Comparison of ENCODE assay signal across 10 mouse cellular contexts in genomic region chr1:134243505-134243904, GRCm38 (mm10). TPM values are rescaled to one million over a fixed set of nuclear protein-coding genes. Genes with fewer than 3 reads are reported as not detected.
DNase-seq lines count a peak whose midpoint lies in the region; ATAC-seq lines count a peak whose summit lies in the region.
"Had no signal": no experiment of that assay in that cellular context is flagged by ENCODE, and none has a peak within 500 bp of the region (broad histone marks: within the 10 kb centered on the region; RNA-seq: fewer than 3 reads in every experiment).

No protein-coding gene starts in this region.

- H3K9me3 ChIP-seq in embryonic facial prominence, embryonic 14.5 days (ENCODE audit: control insufficient read depth, low read length) = no peaks in the 10 kb centered on the region
- no peaks in the 10 kb centered on the region for H3K9me3 ChIP-seq in forebrain, embryonic 14.5 days (replicated peaks; ENCODE audit: control insufficient read depth, low read length)

- peak; percentile 64 for ATAC-seq in embryonic facial prominence, embryonic 14.5 days (ENCODE audit: low read depth)
- no peak for ATAC-seq in forebrain, embryonic 14.5 days

- H3K27ac ChIP-seq in embryonic facial prominence, embryonic 14.5 days (replicated peaks; ENCODE audit: low read depth, low read length) = no peak overlapping the region
- H3K27ac ChIP-seq in forebrain, embryonic 14.5 days (ENCODE audit: low read depth, low read length) = no peak overlapping the region

- 48% methylated on average over 6 of the region's 6 CpGs for WGBS in embryonic facial prominence, embryonic 14.5 days
- WGBS in forebrain, embryonic 14.5 days = 71% methylated on average over 6 of the region's 6 CpGs

- DNase-seq in kidney, adult 11 months = peak; percentile 28
- no peak for DNase-seq in kidney, adult 18-20 months
- DNase-seq in embryonic facial prominence, embryonic 14.5 days (ENCODE audit: low spot score) = peak; percentile 67
- DNase-seq in kidney, postnatal 10 days = peak; percentile 49
- peak; percentile 23 for DNase-seq in lung, postnatal 14 days
- no peak for DNase-seq in gastrocnemius, adult 18-20 months (ENCODE audit: low spot score)
- DNase-seq in gastrocnemius, postnatal 25 days = no peak
- no peak for DNase-seq in forebrain, embryonic 14.5 days (ENCODE audit: low spot score)

- H3K9ac ChIP-seq in embryonic facial prominence, embryonic 14.5 days (ENCODE audit: low read depth, low read length) = no peak overlapping the region
- no peak overlapping the region for H3K9ac ChIP-seq in forebrain, embryonic 14.5 days (ENCODE audit: low read length)
- H3K9ac ChIP-seq: liver, postnatal 0 days had no signal

- H3K36me3 ChIP-seq in embryonic facial prominence, embryonic 14.5 days (ENCODE audit: control insufficient read depth, insufficient read depth, low read length) = no peaks in the 10 kb centered on the region
- H3K36me3 ChIP-seq in forebrain, embryonic 14.5 days (ENCODE audit: control insufficient read depth, insufficient read depth, low read length) = no peaks in the 10 kb centered on the region

- H3K4me1 ChIP-seq in embryonic facial prominence, embryonic 14.5 days (ENCODE audit: control insufficient read depth, insufficient read depth, low read length) = peaks cover 3% of the 10 kb centered on the region
- no peaks in the 10 kb centered on the region for H3K4me1 ChIP-seq in forebrain, embryonic 14.5 days (ENCODE audit: control insufficient read depth, insufficient read depth, low read length)

- peak overlapping the region; percentile 55 for H3K4me2 ChIP-seq in embryonic facial prominence, embryonic 14.5 days (ENCODE audit: low read depth, low read length)
- no peak overlapping the region for H3K4me2 ChIP-seq in forebrain, embryonic 14.5 days (ENCODE audit: low read length)

- H3K27me3 ChIP-seq in embryonic facial prominence, embryonic 14.5 days (replicated peaks; ENCODE audit: control insufficient read depth, insufficient read depth, low read length) = 0 out of 2 replicates have a peak, but pooled peaks cover 3% of the 10 kb centered on the region
- no peaks in the 10 kb centered on the region for H3K27me3 ChIP-seq in forebrain, embryonic 14.5 days (replicated peaks; ENCODE audit: control insufficient read depth, insufficient read depth, low read length)

- H3K4me3 ChIP-seq in embryonic facial prominence, embryonic 14.5 days (ENCODE audit: low read depth, low read length) = no peak overlapping the region
- H3K4me3 ChIP-seq in forebrain, embryonic 14.5 days (ENCODE audit: low read depth, low read length) = no peak overlapping the region

RNA-seq across cellular contexts. Expression of gene Adora1, which starts 8.3 kb away (rescaled TPM):
- 1.5 and 1.8 TPM in 2 replicates for polyA plus RNA-seq in embryonic facial prominence, embryonic 14.5 days (2014; fragmentation: Nextera tagmentation; extraction: Ambion mirVana)
- under 1 TPM; 0.25 to 0.66 TPM for total RNA-seq in gastrocnemius, adult 18-20 months (2021)
- 1 to 10 TPM in 1 of 2 experiments, under 1 TPM in 1; 0.49 to 2.7 TPM for total RNA-seq in gastrocnemius, postnatal 25 days (2021)
- polyA plus RNA-seq in forebrain, embryonic 14.5 days (2014; fragmentation: Nextera tagmentation; extraction: Ambion mirVana) = 5.4 and 7.1 TPM in 2 replicates

RNA-seq across cellular contexts. Expression of gene Myog, which starts 46.3 kb away (rescaled TPM):
- 219 and 223 TPM in 2 replicates for polyA plus RNA-seq in embryonic facial prominence, embryonic 14.5 days (2014; fragmentation: Nextera tagmentation; extraction: Ambion mirVana)
- total RNA-seq in gastrocnemius, adult 18-20 months (2021) = 10 to 100 TPM; 10.4 to 18.9 TPM
- 10 to 100 TPM; 16.2 to 26.0 TPM for total RNA-seq in gastrocnemius, postnatal 25 days (2021)
- not detected in 2 replicates for polyA plus RNA-seq in forebrain, embryonic 14.5 days (2014; fragmentation: Nextera tagmentation; extraction: Ambion mirVana)
- total RNA-seq: left cerebral cortex, postnatal 14 days had no signal
- polyA plus RNA-seq: liver, postnatal 0 days had no signal

RNA-seq across cellular contexts. Expression of gene Mybph, which starts 50.3 kb away (rescaled TPM):
- 151 and 157 TPM in 2 replicates for polyA plus RNA-seq in embryonic facial prominence, embryonic 14.5 days (2014; fragmentation: Nextera tagmentation; extraction: Ambion mirVana)
- total RNA-seq in gastrocnemius, adult 18-20 months (2021) = 100 to 1,000 TPM; 192 to 275 TPM
- 100 to 1,000 TPM; 335 to 488 TPM for total RNA-seq in gastrocnemius, postnatal 25 days (2021)
- 0.10 TPM in 1 of 2 replicates, not detected in the other for polyA plus RNA-seq in forebrain, embryonic 14.5 days (2014; fragmentation: Nextera tagmentation; extraction: Ambion mirVana)
- total RNA-seq: left cerebral cortex, postnatal 14 days had no signal
- polyA plus RNA-seq: liver, postnatal 0 days had no signal

Comparison
In these comparisons a context has a peak if more than half of its experiments do, and no peak if none do; other contexts are left out.
1. DNase-seq: peak in kidney, adult 11 months (single experiment), embryonic facial prominence, embryonic 14.5 days (single experiment), kidney, postnatal 10 days (single experiment) and lung, postnatal 14 days (single experiment); none in kidney, adult 18-20 months (single experiment), gastrocnemius, adult 18-20 months (single experiment), gastrocnemius, postnatal 25 days (single experiment) and forebrain, embryonic 14.5 days (single experiment).